8 mouse cellular contexts compared by ENCODE assay signal in the genomic region with DNA sequence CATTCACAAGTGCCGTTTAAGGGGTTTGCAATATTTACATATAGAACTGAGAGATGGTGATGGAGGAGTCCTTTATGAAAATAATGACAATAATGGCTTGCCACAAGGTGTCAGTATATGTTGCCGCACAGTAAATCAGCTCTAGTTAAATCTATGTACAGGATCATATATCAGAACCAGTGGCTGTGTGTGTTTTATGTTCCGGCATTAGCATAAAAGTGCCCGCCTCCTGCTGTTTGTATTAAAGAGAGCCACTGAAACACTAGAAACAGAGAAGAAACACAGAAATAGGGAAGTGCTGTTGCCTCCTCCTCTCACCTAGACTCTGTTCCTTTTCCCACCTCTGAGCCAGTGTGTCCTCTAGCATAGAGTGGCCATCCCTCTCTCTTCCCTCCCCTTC. TPM values are rescaled to one million over a fixed set of nuclear protein-coding genes. Genes with fewer than 3 reads are reported as not detected.
DNase-seq lines count a peak whose midpoint lies in the region; ATAC-seq and TF ChIP-seq lines count a peak whose summit lies in the region.
"Had no signal": no experiment of that assay in that cellular context is flagged by ENCODE, and none has a peak within 500 bp of the region (broad histone marks: within the 10 kb centered on the region; RNA-seq: fewer than 3 reads in every experiment).

No protein-coding gene starts in this region.

- intact Hi-C loops in left cerebral cortex, adult 2 months (cut with DNase I), result no loop called here
- intact Hi-C loops in left cerebral cortex, postnatal 4 days (cut with DNase I), result no loop called here

- DNase-seq in left cerebral cortex, adult 2 months (ENCODE audit: extremely low spot score in 1 of 2, low spot score in 2 of 2), result no peak
- DNase-seq in left cerebral cortex, postnatal 4 days, result no peak
- DNase-seq in MEL-GATA-1-ER (ENCODE audit: extremely low read depth, low read depth), result peak; percentile 5
- peak; percentile 69 for DNase-seq in embryonic facial prominence, embryonic 14.5 days (ENCODE audit: low spot score)
- DNase-seq in cerebellum, adult 11-12 months, result no peak
- DNase-seq in gastrocnemius, postnatal 10 days, result no peak
- DNase-seq: cerebellum, postnatal 36 days had no signal

- no peak overlapping the region for H3K9ac ChIP-seq in embryonic facial prominence, embryonic 14.5 days (ENCODE audit: low read depth, low read length)

- peaks cover 50% of the 10 kb centered on the region for H3K79me2 ChIP-seq in macrophage (ENCODE audit: inconsistent target)

- peak; percentile 44 for TF ChIP-seq CTCF in left cerebral cortex, adult 2 months (IDR thresholded peaks at IDR 0.05)

- 0 out of 2 replicates have a peak, but pooled peaks cover 2% of the 10 kb centered on the region for H3K9me3 ChIP-seq in embryonic facial prominence, embryonic 14.5 days (ENCODE audit: control insufficient read depth, low read length)

- H3K4me2 ChIP-seq in embryonic facial prominence, embryonic 14.5 days (ENCODE audit: low read depth, low read length), result no peak overlapping the region

- H3K27me3 ChIP-seq in embryonic facial prominence, embryonic 14.5 days (replicated peaks; ENCODE audit: control insufficient read depth, insufficient read depth, low read length), result no peaks in the 10 kb centered on the region

- no peak overlapping the region for H3K27ac ChIP-seq in left cerebral cortex, adult 2 months
- no peak overlapping the region for H3K27ac ChIP-seq in embryonic facial prominence, embryonic 14.5 days (replicated peaks; ENCODE audit: low read depth, low read length)
- H3K27ac ChIP-seq in macrophage, result peak overlapping the region; percentile 89

- peak; percentile 57 for ATAC-seq in embryonic facial prominence, embryonic 14.5 days (ENCODE audit: low read depth)

- H3K4me3 ChIP-seq in left cerebral cortex, adult 2 months, result no peak overlapping the region; the same call in 1 of the 2 replicates
- no peak overlapping the region for H3K4me3 ChIP-seq in embryonic facial prominence, embryonic 14.5 days (ENCODE audit: low read depth, low read length)
- peak overlapping the region; percentile 51 for H3K4me3 ChIP-seq in macrophage (ENCODE audit: inconsistent target)

- H3K4me1 ChIP-seq in embryonic facial prominence, embryonic 14.5 days (ENCODE audit: control insufficient read depth, insufficient read depth, low read length), result no peaks in the 10 kb centered on the region

- WGBS in embryonic facial prominence, embryonic 14.5 days, result 49% methylated on average over 4 of the region's 4 CpGs
- 26% methylated on average over 4 of the region's 4 CpGs for WGBS in macrophage (ENCODE audit: missing documents)

- H3K36me3 ChIP-seq in embryonic facial prominence, embryonic 14.5 days (ENCODE audit: control insufficient read depth, insufficient read depth, low read length), result no peaks in the 10 kb centered on the region
- peaks cover 2% of the 10 kb centered on the region; the same call in 1 of the 2 replicates for H3K36me3 ChIP-seq in macrophage (ENCODE audit: inconsistent target)

RNA-seq across cellular contexts. Expression of a gene that starts 0.5 kb away (rescaled TPM):
- total RNA-seq in left cerebral cortex, adult 2 months (2021), result 10 to 100 TPM; 15.4 to 17.6 TPM
- under 1 TPM; 0.38 to 0.58 TPM for total RNA-seq in left cerebral cortex, postnatal 4 days (2021)
- 2.5 TPM in 2 replicates for polyA plus RNA-seq in embryonic facial prominence, embryonic 14.5 days (2014; fragmentation: Nextera tagmentation; extraction: Ambion mirVana)
- total RNA-seq in macrophage (2018; cell fraction: chromatin; rRNA removed), result 1,000 to 10,000 TPM; 1,375 to 3,744 (median 2,180) TPM
- total RNA-seq in macrophage (2018; cell fraction: cytosol; rRNA removed), result 100 to 1,000 TPM; 137 to 252 (median 189) TPM
- total RNA-seq in macrophage (2018; cell fraction: nucleus; rRNA removed), result 1,000 to 10,000 TPM in 7 of 26 experiments, 100 to 1,000 TPM in 19; 475 to 1,395 (median 872) TPM
- polyA plus RNA-seq in macrophage (2018), result 183 to 281 TPM (median 265 TPM) in 3 replicates
- total RNA-seq in gastrocnemius, postnatal 10 days (2021), result 10 to 100 TPM; 11.5 to 18.8 TPM

Comparison
In these comparisons a context has a peak if more than half of its experiments do, and no peak if none do; other contexts are left out.
1. RNA of a gene that starts 0.5 kb away (total RNA-seq): 11.5 to 18.8 TPM in gastrocnemius, postnatal 10 days and 15.4 to 17.6 TPM in left cerebral cortex, adult 2 months; 0.38 to 0.58 TPM in left cerebral cortex, postnatal 4 days; every median in the first group is over 4 times any median in the second.
2. DNase-seq: peak in MEL-GATA-1-ER (single experiment) and embryonic facial prominence, embryonic 14.5 days (single experiment); none in left cerebral cortex, adult 2 months (0 of 2), left cerebral cortex, postnatal 4 days (single experiment), cerebellum, adult 11-12 months (single experiment) and gastrocnemius, postnatal 10 days (single experiment).